Mouse (Mus musculus) thymus, adult 2 months (tissue): ENCODE data around the gene Srrt. TPM values are rescaled to one million over a fixed set of nuclear protein-coding genes. Genes with fewer than 3 reads are reported as not detected.

Source experiments
- DNase-seq: peaks from one replicate; pipeline ENCODE4 v3.0.0; 2021
- H3K27ac ChIP-seq: fragments of 200-500 bp; 2 replicates; pipeline ENCODE4 v1.5.1; 2012; ENCODE audit warnings: low read length, control low read depth; ENCODE audit not compliant: control insufficient read depth, insufficient read depth
- H3K27me3 ChIP-seq: fragments of 200-500 bp; 2 replicates; pipeline ENCODE4 v1.6.1; 2012; ENCODE audit warnings: mild to moderate bottlenecking, low read length, moderate library complexity, mixed read lengths; ENCODE audit not compliant: control insufficient read depth, insufficient read depth
- H3K36me3 ChIP-seq: fragments of 200-500 bp; 2 replicates; pipeline ENCODE4 v1.6.1; 2012; ENCODE audit warnings: mild to moderate bottlenecking, low read length, moderate library complexity; ENCODE audit not compliant: control insufficient read depth, insufficient read depth
- H3K4me1 ChIP-seq: fragments of 200-500 bp; replicated peaks from 2 replicates; pipeline ENCODE4 v1.6.1; 2012; ENCODE audit warnings: low read length; ENCODE audit not compliant: control insufficient read depth, insufficient read depth
- H3K4me3 ChIP-seq: fragments of 200-500 bp; 2 replicates; pipeline ENCODE4 v1.5.1; 2012; ENCODE audit warnings: mild to moderate bottlenecking, low read length, control low read depth, moderate library complexity; ENCODE audit not compliant: control insufficient read depth, insufficient read depth
- CTCF ChIP-seq: fragments of 200-500 bp; IDR thresholded peaks from 2 replicates; pipeline ENCODE4 v1.5.1; 2012; ENCODE audit warnings: mild to moderate bottlenecking, control low read depth, low read length, moderate library complexity, borderline replicate concordance; ENCODE audit not compliant: control insufficient read depth, poor library complexity, insufficient read depth; ENCODE audit errors: extremely low read depth
- POLR2A ChIP-seq: fragments of 200-500 bp; IDR thresholded peaks from 2 replicates; pipeline ENCODE4 v1.6.1; 2012; ENCODE audit warnings: mild to moderate bottlenecking, low read length, control low read depth, moderate library complexity; ENCODE audit not compliant: control insufficient read depth, poor library complexity, insufficient read depth; ENCODE audit errors: extremely low read depth
- WGBS: fragments of 180-500 bp; shearing (Covaris S2); methylation state at CpG from one replicate; pipeline ENCODE4 v1.1.7; 2018; 5-methylcytosine and 5-hydroxymethylcytosine counted together
- polyA plus RNA-seq: library from polyadenylated mRNA; depleted of rRNA; stranded (reverse); fragments of >200 nt; gene quantifications from 2 replicates; pipeline ENCODE4 v1.2.3, GENCODE M21; 2012

The Srrt gene
- polyA plus RNA-seq, 1 experiment = 434 TPM

DNA sequence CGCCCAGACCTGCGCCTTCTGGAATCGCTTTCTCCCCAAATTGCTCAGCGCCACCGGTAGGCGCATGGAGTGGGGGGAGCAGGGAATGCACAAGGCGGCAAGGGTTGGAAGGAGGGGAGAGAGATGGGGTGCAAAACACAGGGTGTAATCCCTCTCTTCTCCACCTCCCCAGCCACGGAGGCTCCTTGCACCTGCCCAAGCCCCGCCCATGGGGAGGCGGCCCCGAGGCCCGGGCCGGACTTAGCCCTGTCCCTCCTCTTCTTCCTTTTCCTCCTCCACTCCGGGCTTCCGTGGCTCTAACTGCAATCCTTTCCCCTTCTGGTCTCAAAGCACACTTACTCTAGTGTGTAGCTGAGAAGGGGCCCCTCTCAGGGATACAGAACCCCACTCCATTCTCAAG, 14.2 kb downstream of the Srrt start:
- H3K36me3 ChIP-seq = peaks cover 28% of the 10 kb centered on the region
- H3K4me1 ChIP-seq = peaks cover 26% of the 10 kb centered on the region
- TF ChIP-seq POLR2A (no peak), CTCF (no peak)
- 0% methylated on average over 15 of the region's 15 CpGs for WGBS
- peaks cover 10% of the 10 kb centered on the region; the same call in 1 of the 2 replicates for H3K27me3 ChIP-seq
- H3K27ac ChIP-seq = no peak overlapping the region
- H3K4me3 ChIP-seq = peak overlapping the region; percentile 20
- DNase-seq = peak; percentile 64

DNA sequence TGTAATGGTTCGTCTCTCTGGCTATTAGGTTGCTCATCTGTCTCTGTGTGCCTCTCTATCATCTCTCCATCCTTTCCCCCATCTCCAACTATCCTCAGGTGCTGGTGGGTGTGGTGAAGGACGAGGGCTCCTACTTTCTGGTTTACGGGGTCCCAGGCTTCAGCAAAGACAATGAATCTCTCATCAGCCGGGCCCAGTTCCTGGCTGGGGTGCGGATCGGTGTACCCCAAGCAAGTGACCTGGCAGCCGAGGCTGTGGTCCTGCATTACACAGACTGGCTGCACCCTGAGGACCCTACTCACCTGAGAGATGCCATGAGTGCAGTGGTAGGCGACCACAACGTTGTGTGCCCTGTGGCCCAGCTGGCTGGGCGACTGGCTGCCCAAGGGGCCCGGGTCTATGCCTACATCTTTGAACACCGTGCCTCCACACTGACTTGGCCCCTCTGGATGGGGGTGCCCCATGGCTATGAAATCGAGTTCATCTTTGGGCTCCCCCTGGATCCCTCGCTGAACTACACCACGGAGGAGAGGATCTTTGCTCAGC, 16.0 kb downstream of the Srrt start:
- TF ChIP-seq CTCF (no peak), POLR2A (no peak)
- peaks cover 38% of the 10 kb centered on the region for H3K4me1 ChIP-seq
- H3K36me3 ChIP-seq = peaks cover 10% of the 10 kb centered on the region
- peaks cover 18% of the 10 kb centered on the region; the same call in 1 of the 2 replicates for H3K27me3 ChIP-seq
- H3K27ac ChIP-seq = no peak overlapping the region
- no peak overlapping the region for H3K4me3 ChIP-seq
- no peak for DNase-seq
- 88% methylated on average over 15 of the region's 15 CpGs for WGBS

DNA sequence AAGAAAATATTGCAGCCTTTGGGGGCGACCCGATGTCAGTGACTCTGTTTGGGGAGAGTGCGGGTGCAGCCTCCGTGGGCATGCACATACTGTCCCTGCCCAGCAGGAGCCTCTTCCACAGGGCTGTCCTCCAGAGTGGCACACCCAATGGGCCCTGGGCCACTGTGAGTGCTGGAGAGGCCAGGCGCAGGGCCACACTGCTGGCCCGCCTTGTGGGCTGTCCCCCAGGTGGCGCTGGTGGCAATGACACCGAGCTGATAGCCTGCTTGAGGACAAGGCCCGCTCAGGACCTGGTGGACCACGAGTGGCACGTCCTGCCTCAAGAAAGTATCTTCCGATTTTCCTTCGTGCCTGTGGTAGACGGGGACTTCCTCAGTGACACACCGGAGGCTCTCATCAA, 16.8 kb downstream of the Srrt start:
- Histone ChIP-seq H3K27ac (no peak overlapping the region), H3K4me3 (no peak overlapping the region), H3K27me3 (peaks cover 18% of the 10 kb centered on the region; the same call in 1 of the 2 replicates), H3K4me1 (peaks cover 38% of the 10 kb centered on the region), H3K36me3 (peaks cover 2% of the 10 kb centered on the region)
- 31% methylated on average over 15 of the region's 15 CpGs for WGBS
- peak; percentile 50 for DNase-seq
- 0 out of 2 replicates have a peak, but pooled peaks have one; percentile 23 for TF ChIP-seq CTCF
- no peak for TF ChIP-seq POLR2A

DNA sequence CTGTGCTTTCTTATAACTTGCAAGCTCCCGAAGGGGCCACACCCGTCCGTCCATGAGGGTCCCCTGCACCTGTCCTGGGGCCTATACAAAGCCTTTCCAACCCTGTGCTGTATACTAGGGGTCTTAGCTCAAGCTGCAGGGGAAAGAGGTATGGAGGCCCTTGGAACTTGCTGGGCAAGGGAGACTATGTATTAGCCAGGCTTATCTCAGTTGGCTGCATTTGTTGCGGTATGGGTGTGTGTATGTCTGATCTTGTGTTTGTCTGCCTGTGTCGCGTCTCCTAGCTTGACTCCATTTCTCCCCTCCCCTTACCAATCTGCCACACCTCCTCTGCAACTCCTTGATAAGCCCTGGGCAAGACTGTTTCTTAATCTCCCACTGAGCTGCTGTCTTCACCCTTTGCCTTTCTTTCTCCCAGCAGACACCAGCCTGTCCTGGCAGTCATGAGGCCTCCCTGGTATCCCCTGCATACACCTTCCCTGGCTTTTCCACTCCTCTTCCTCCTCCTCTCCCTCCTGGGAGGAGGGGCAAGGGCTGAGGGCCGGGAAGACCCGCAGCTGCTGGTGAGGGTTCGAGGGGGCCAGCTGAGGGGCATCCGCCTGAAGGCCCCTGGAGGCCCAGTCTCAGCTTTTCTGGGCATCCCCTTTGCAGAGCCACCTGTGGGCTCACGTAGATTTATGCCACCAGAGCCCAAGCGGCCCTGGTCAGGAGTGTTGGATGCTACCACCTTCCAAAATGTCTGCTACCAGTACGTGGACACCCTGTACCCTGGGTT, 17.7 kb downstream of the Srrt start:
- no peak for TF ChIP-seq CTCF
- no peak for TF ChIP-seq POLR2A
- peaks cover 36% of the 10 kb centered on the region for H3K4me1 ChIP-seq
- WGBS = 78% methylated on average over 13 of the region's 13 CpGs
- H3K27ac ChIP-seq = no peak overlapping the region
- no peaks in the 10 kb centered on the region for H3K36me3 ChIP-seq
- no peak for DNase-seq
- no peak overlapping the region for H3K4me3 ChIP-seq
- H3K27me3 ChIP-seq = peaks cover 18% of the 10 kb centered on the region; the same call in 1 of the 2 replicates

DNA sequence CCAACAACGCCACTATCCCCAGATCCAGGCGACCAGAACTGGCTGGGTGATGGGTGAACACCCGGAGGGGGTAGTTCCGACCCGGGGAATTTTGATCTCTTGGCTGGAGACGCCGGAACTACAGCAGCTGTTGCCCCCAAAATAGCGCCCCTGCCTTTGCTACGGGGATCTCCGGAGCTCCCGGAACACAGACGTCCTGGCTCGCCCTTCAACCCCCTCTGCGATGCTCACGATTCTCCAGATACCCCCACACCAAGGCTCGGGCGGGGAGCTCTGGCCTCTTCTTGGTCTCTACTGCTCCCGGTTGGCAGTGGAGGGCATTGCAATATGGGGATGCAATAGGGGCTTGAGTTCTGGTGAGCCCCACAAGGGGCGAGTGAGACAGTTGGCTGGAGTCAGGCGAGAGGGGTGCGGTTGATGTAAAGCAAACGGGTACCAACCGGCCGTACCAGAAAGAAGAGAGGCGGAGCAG, 18.4 kb downstream of the Srrt start:
- peaks cover 18% of the 10 kb centered on the region; the same call in 1 of the 2 replicates for H3K27me3 ChIP-seq
- peak overlapping the region; percentile 12; the same call in 1 of the 2 replicates for H3K4me3 ChIP-seq
- TF ChIP-seq POLR2A (no peak), CTCF (0 out of 2 replicates have a peak, but pooled peaks have one; percentile 39)
- peak; percentile 67 for DNase-seq
- H3K36me3 ChIP-seq = no peaks in the 10 kb centered on the region
- 8% methylated on average over 25 of the region's 25 CpGs for WGBS
- H3K27ac ChIP-seq = no peak overlapping the region
- H3K4me1 ChIP-seq = peaks cover 31% of the 10 kb centered on the region

DNA sequence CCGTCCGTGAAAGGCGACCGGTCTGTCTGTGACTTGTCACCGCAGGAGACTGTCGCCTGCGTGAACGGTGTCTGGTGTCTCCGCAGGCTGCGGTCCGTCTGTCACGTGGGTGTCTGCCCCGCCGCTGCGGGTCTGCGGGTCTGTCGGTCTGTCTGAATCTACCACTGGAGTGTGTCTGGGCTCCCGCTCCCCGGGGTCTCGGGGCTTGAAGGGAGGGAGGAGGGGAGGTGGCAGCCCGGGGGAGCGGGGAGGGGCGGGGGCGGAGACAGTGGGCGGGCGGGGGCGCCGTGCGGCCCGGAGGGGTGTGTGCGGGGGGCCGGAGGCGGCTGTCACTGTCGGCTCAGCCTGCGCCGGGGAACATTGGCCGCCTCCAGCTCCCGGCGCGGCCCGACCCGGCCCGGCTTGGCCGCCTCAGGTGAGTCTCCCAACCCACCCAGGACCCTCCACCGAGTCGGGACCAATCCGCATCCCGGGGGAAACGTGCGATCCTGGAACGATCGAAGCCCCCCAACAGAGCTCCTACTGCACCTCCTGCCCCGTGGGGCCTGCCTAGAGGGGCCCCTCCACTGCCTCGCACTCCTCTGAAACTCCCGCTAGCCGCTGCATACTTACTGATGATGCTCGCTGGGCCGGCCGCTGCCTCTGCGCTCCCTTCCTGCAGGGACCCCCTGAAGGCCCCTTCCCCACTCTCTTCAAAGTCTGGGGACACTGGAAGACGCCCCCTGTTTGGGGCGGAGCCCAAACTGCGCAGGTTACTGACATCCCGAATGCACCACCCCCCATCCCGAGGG, 19.3 kb downstream of the Srrt start:
- TF ChIP-seq CTCF (no peak), POLR2A (no peak)
- Histone ChIP-seq H3K4me3 (peak overlapping the region; percentile 19; the same call in 1 of the 2 replicates), H3K27me3 (peaks cover 18% of the 10 kb centered on the region; the same call in 1 of the 2 replicates), H3K27ac (no peak overlapping the region), H3K4me1 (peaks cover 23% of the 10 kb centered on the region), H3K36me3 (no peaks in the 10 kb centered on the region)
- 2% methylated on average over 58 of the region's 65 CpGs for WGBS
- peak; percentile 27 for DNase-seq
